Mouse (Mus musculus): ENCODE results near the gene Plvap. TPM values are rescaled to one million over a fixed set of nuclear protein-coding genes. Genes with fewer than 3 reads are reported as not detected.

Plvap gene
- total and polyA plus RNA-seq, 2 experiments from 2014 or later, result 51.6 to 64.8 TPM

DNA sequence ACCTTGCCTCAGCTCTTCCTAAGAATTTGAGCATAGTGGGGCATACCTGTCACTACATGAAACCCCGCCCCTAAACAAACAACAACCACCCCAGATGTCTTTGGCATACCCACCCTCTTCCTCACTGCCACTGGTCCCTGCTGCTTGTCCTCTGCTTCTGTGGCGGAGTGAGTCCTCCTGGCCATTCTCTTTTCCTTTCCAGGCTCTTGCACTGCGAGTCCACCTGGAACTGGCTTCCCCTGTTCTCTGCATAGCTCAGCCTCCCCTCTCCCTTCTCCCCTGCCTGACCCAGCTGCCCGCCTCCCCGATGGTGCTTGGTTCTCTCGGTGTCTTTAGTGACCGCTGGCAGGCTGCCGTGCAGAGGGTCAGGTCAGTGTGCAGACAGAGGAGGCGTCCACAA lies 32.2 kb upstream of the Plvap start:
- H3K27me3 ChIP-seq (ENCODE audit: control insufficient read depth, insufficient read depth, low read length), result no peaks in the 10 kb centered on the region
- whole genome bisulfite sequencing, result 83% methylated on average over 9 of the region's 9 CpGs
- peak overlapping the region; percentile 79 for H3K4me2 ChIP-seq (ENCODE audit: low read depth, low read length)
- no peak overlapping the region; the same call in 1 of the 2 replicates for H3K9ac ChIP-seq (replicated peaks; ENCODE audit: low read depth, low read length)
- H3K27ac ChIP-seq (ENCODE audit: low read depth), result no peak overlapping the region
- no peak for DNase-seq (ENCODE audit: low spot score)
- ATAC-seq (ENCODE audit: insufficient read depth, low read depth), result no peak
- H3K9me3 ChIP-seq (replicated peaks; ENCODE audit: control insufficient read depth, low read length), result no peaks in the 10 kb centered on the region
- TF ChIP-seq EP300 (IDR thresholded peaks at IDR 0.05; ENCODE audit: low read depth) (no peak), CTCF (IDR thresholded peaks at IDR 0.05; ENCODE audit: low read depth) (no peak)
- H3K4me1 ChIP-seq (ENCODE audit: control insufficient read depth, insufficient read depth), result peaks cover 6% of the 10 kb centered on the region; the same call in 1 of the 2 replicates
- H3K4me3 ChIP-seq (ENCODE audit: low read depth, low read length), result peak overlapping the region; percentile 69; the same call in 1 of the 2 replicates
- H3K36me3 ChIP-seq (replicated peaks; ENCODE audit: control insufficient read depth, insufficient read depth, low read length), result peaks cover 34% of the 10 kb centered on the region

DNA sequence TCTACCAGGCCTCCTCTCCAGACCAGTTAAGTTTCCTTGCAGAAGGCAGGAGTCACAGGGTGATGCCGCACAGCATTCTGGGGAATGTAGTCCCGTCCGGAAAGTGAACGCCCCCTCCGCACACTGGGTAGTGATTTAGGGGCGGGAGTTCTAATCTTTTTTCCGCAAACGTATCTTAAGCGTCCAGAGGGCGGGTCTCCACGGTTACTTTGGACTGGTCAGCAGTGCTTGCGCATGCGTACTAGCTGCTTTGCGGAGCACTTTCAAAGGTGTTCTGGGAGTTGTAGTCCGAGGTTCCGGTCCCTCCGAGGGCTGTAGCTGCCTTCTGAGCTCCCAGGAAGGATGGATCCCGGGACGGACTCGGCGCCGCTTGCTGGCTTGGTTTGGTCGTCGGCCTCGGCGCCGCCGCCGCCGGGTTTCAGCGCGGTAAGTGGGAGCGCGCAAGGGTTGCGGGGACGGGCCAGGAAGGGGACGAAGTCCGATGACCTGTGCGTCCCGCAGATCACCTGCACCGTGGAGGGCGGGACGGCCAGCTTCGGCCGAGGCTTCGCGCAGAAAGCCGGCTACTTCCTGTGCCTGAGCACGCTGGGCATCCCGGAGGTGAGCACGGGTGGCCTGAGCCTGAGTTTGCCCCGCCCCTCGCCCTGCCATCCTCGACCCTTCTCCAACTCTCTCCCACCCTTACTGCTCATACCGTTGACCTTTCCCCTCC lies 31.2 kb upstream of the Plvap start, which contains the start of gene Mvb12a:
TSS of gene Mvb12a (plus strand) at position 291 of the 712 bp plus-strand sequence.
- Histone ChIP-seq H3K9ac (replicated peaks; ENCODE audit: low read depth, low read length) (peak within 1 kb of the TSS; percentile 58), H3K27me3 (ENCODE audit: control insufficient read depth, insufficient read depth, low read length) (no peaks in the 10 kb centered on the region), H3K4me2 (ENCODE audit: low read depth, low read length) (peak within 1 kb of the TSS; percentile 79), H3K9me3 (replicated peaks; ENCODE audit: control insufficient read depth, low read length) (no peaks in the 10 kb centered on the region), H3K4me1 (ENCODE audit: control insufficient read depth, insufficient read depth) (peaks cover 10% of the 10 kb centered on the region; the same call in 1 of the 2 replicates), H3K36me3 (replicated peaks; ENCODE audit: control insufficient read depth, insufficient read depth, low read length) (peaks cover 26% of the 10 kb centered on the region), H3K4me3 (ENCODE audit: low read depth, low read length) (peak within 1 kb of the TSS; percentile 69), H3K27ac (ENCODE audit: low read depth) (peak within 1 kb of the TSS; percentile 21; the same call in 1 of the 2 replicates)
- peak; percentile 97 for ATAC-seq (ENCODE audit: insufficient read depth, low read depth)
- DNase-seq (ENCODE audit: low spot score), result peak; percentile 100
- TF ChIP-seq CTCF (IDR thresholded peaks at IDR 0.05; ENCODE audit: low read depth), result no peak
- TF ChIP-seq EP300 (IDR thresholded peaks at IDR 0.05; ENCODE audit: low read depth), result peak; percentile 40; the same call in 1 of the 2 replicates
- under 1% methylated on average over 53 of the region's 55 CpGs for WGBS

DNA sequence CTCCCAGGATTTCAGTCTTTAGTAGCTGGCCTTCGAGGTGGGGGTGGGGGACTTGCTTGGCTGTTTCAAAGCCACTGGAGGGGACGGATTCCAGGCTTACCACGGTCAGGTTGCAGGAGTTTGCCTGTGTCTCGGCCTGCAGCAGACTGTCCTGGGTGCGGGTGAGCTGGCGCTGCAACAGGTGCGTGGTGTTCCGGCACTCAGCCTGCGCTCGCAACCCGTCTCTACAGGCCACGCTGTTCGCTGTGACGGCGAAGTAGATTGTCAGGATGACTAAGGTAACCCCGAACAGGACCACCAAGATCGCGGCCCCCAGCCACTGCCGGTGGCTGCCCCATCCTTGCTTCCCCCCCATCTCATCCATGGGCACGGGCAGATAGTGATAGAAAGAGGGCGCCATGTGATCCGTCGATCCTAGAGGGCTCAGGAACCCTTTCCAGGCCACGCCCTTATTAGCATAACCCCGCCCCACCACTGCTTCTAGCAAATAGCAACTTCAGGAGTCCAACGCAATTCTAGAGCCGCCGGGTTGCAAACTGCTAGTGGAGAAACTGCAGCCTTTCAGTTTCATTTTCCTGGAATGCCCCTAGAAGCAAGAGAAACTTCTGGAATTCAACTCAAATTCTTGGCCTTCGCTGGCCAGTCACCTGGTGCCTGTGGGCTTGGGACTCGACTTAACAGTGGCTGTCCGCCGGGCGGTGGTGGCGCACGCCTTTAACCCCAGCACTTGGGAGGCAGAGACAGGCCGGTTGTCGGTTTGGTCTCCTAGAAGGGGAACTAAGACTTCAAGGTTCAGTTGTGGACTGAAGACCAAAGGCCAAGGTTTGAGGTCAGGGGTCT lies 25.7 kb upstream of the Plvap start, which contains the start of gene Bst2:
TSS of gene Bst2 (minus strand) at position 429 of the 840 bp plus-strand sequence.
- WGBS, result 3% methylated on average over 37 of the region's 37 CpGs

DNA sequence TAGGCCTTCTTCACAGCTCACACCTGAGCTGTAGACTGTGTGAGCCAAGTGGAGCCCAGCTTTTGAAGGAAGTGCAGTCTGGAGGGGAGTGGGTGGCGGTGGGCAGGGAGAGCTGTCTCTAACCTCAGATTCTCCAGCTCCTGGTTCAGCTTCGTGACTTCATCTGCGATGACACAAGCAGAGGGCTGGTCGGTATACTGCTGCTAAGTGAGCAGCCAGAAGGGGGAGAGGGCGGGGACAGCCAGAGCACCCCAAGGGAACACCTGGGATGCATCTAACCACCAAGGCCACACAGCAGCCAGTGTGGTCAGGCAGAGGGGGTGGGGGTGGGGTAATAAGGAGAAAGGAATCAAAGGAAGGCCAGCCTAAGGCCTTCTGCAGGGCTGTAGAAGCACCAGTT lies 24.1 kb upstream of the Plvap start:
- peak overlapping the region; percentile 69 for H3K4me2 ChIP-seq (ENCODE audit: low read depth, low read length)
- no peak for TF ChIP-seq CTCF (IDR thresholded peaks at IDR 0.05; ENCODE audit: low read depth)
- TF ChIP-seq EP300 (IDR thresholded peaks at IDR 0.05; ENCODE audit: low read depth), result no peak
- H3K4me3 ChIP-seq (ENCODE audit: low read depth, low read length), result peak overlapping the region; percentile 58
- H3K27me3 ChIP-seq (ENCODE audit: control insufficient read depth, insufficient read depth, low read length), result no peaks in the 10 kb centered on the region
- DNase-seq (ENCODE audit: low spot score) (no peak), ATAC-seq (ENCODE audit: insufficient read depth, low read depth) (no peak)
- H3K36me3 ChIP-seq (replicated peaks; ENCODE audit: control insufficient read depth, insufficient read depth, low read length), result no peaks in the 10 kb centered on the region; the same call in 1 of the 2 replicates
- H3K9me3 ChIP-seq (replicated peaks; ENCODE audit: control insufficient read depth, low read length), result no peaks in the 10 kb centered on the region
- peak overlapping the region; percentile 56; the same call in 1 of the 2 replicates for H3K9ac ChIP-seq (replicated peaks; ENCODE audit: low read depth, low read length)
- 68% methylated on average over 5 of the region's 5 CpGs for WGBS
- peaks cover 10% of the 10 kb centered on the region; the same call in 1 of the 2 replicates for H3K4me1 ChIP-seq (ENCODE audit: control insufficient read depth, insufficient read depth)
- no peak overlapping the region for H3K27ac ChIP-seq (ENCODE audit: low read depth)

More for the DNA sequence above, 25.7 kb upstream of the Plvap start, which contains the start of gene Bst2:
- Histone ChIP-seq H3K9me3 (replicated peaks; ENCODE audit: control insufficient read depth, low read length) (no peaks in the 10 kb centered on the region), H3K9ac (replicated peaks; ENCODE audit: low read depth, low read length) (peak within 1 kb of the TSS; percentile 56), H3K27me3 (ENCODE audit: control insufficient read depth, insufficient read depth, low read length) (no peaks in the 10 kb centered on the region), H3K27ac (ENCODE audit: low read depth) (peak within 1 kb of the TSS; percentile 77), H3K36me3 (replicated peaks; ENCODE audit: control insufficient read depth, insufficient read depth, low read length) (no peaks in the 10 kb centered on the region; the same call in 1 of the 2 replicates), H3K4me1 (ENCODE audit: control insufficient read depth, insufficient read depth) (peaks cover 10% of the 10 kb centered on the region; the same call in 1 of the 2 replicates), H3K4me3 (ENCODE audit: low read depth, low read length) (peak within 1 kb of the TSS; percentile 58), H3K4me2 (ENCODE audit: low read depth, low read length) (peak within 1 kb of the TSS; percentile 69)
- ATAC-seq (ENCODE audit: insufficient read depth, low read depth) (peak; percentile 90), DNase-seq (ENCODE audit: low spot score) (peak; percentile 93)
- TF ChIP-seq EP300 (IDR thresholded peaks at IDR 0.05; ENCODE audit: low read depth) (no peak; the same call in 1 of the 2 replicates), CTCF (IDR thresholded peaks at IDR 0.05; ENCODE audit: low read depth) (no peak)

DNA sequence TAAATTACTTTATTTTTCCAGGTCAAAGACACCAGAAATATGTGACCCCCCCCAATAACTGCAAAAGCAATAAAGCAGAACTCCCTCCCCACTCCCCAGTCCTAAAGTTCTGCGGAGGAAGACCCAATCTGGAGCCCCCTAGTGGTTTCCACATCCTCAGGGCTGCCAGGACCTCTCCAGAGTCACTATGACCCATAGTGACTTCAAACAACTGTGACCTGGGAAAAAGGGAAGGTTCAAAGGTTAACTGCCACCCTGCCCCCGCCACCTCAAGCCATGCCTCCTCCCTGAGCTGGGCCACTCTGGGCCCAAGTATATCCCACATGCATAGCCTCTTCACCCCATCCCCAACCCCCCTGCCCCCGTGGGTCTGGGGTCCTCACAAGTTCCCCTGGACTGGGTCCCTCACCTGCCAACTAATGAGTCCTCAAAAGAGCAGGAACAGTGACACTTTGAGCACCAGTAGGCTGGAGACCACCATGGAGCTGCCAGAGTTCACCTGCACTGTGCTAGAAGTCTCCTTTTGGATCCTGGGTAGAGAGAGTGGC lies 22.8 kb upstream of the Plvap start:
- ATAC-seq (ENCODE audit: insufficient read depth, low read depth) (no peak), DNase-seq (ENCODE audit: low spot score) (no peak)
- H3K4me3 ChIP-seq (ENCODE audit: low read depth, low read length), result no peak overlapping the region
- TF ChIP-seq CTCF (IDR thresholded peaks at IDR 0.05; ENCODE audit: low read depth) (peak; percentile 11; the same call in 1 of the 2 replicates), EP300 (IDR thresholded peaks at IDR 0.05; ENCODE audit: low read depth) (no peak)
- H3K4me2 ChIP-seq (ENCODE audit: low read depth, low read length), result no peak overlapping the region
- no peaks in the 10 kb centered on the region; the same call in 1 of the 2 replicates for H3K36me3 ChIP-seq (replicated peaks; ENCODE audit: control insufficient read depth, insufficient read depth, low read length)
- no peaks in the 10 kb centered on the region for H3K27me3 ChIP-seq (ENCODE audit: control insufficient read depth, insufficient read depth, low read length)
- H3K9me3 ChIP-seq (replicated peaks; ENCODE audit: control insufficient read depth, low read length), result no peaks in the 10 kb centered on the region
- no peak overlapping the region for H3K27ac ChIP-seq (ENCODE audit: low read depth)
- H3K9ac ChIP-seq (replicated peaks; ENCODE audit: low read depth, low read length), result no peak overlapping the region
- peaks cover 10% of the 10 kb centered on the region; the same call in 1 of the 2 replicates for H3K4me1 ChIP-seq (ENCODE audit: control insufficient read depth, insufficient read depth)
- WGBS, result 44% methylated on average over 3 of the region's 3 CpGs

All from heart, postnatal 0 days (tissue).